Mouse (Mus musculus) myocyte (in vitro differentiated cells): Measurements from ENCODE around the gene Faap24.

Experiments
- CEBPB ChIP-seq: IDR thresholded peaks from 2 replicates; pipeline ENCODE4 v1.6.1; 2011; ENCODE audit warnings: mild to moderate bottlenecking, moderate library complexity; ENCODE audit not compliant: poor library complexity, insufficient read depth, severe bottlenecking
- E2F4 ChIP-seq: IDR thresholded peaks from one replicate; pipeline ENCODE4 v1.6.1; 2011; ENCODE audit warnings: mild to moderate bottlenecking, control low read depth, moderate library complexity; ENCODE audit not compliant: insufficient read depth
- MAX ChIP-seq: IDR thresholded peaks from one replicate; pipeline ENCODE4 v1.6.1; 2011; ENCODE audit warnings: low read depth, mild to moderate bottlenecking, control low read depth
- MYOD1 ChIP-seq, 3 experiments: IDR thresholded peaks; one replicate each; pipeline ENCODE4 v1.6.1; 2011; ENCODE audit warnings: control low read depth in 2 of 3, low read depth in 2 of 3, mild to moderate bottlenecking in 2 of 3, moderate library complexity in 1 of 3; ENCODE audit not compliant: insufficient read length in 2 of 3, control insufficient read depth in 1 of 3
- POLR2A ChIP-seq: IDR thresholded peaks from one replicate; pipeline ENCODE4 v1.6.1; 2011; ENCODE audit warnings: low read depth, mild to moderate bottlenecking, control low read depth, moderate library complexity; ENCODE audit not compliant: insufficient read length
- POLR2AphosphoS2 ChIP-seq: IDR thresholded peaks from one replicate; pipeline ENCODE4 v1.6.1; 2011; ENCODE audit warnings: low read depth, control low read depth; ENCODE audit not compliant: insufficient read length
- TCF3 ChIP-seq: IDR thresholded peaks from one replicate; pipeline ENCODE4 v1.6.1; 2011; ENCODE audit warnings: low read depth, control low read depth; ENCODE audit not compliant: insufficient read length
- USF1 ChIP-seq: IDR thresholded peaks from one replicate; pipeline ENCODE4 v1.6.1; 2011; ENCODE audit warnings: low read depth, mild to moderate bottlenecking, control low read depth, moderate library complexity

GRCm38 (mm10) chr7:35365161-35365910 lies 31.3 kb downstream of the Faap24 start:
- TF ChIP-seq POLR2A, result no peak
- TF ChIP-seq CEBPB, result no peak
- TF ChIP-seq TCF3, result no peak
- TF ChIP-seq USF1, result no peak
- TF ChIP-seq MAX, result no peak
- TF ChIP-seq E2F4, result no peak
- no peak for TF ChIP-seq POLR2AphosphoS2
- no peak for TF ChIP-seq MYOD1 (IDR thresholded peaks at IDR 0.05; ENCODE audit: control insufficient read depth in 1 of 3, insufficient read length in 2 of 3, low read depth in 2 of 3)
